Mouse (Mus musculus) stomach, postnatal 0 days (tissue): ENCODE measurements around the gene Klk11.

Experiments used
- CTCF ChIP-seq: IDR thresholded peaks from 2 replicates; pipeline ENCODE4 v1.5.1; 2016; ENCODE audit warnings: antibody characterized with exemption, low read depth, mild to moderate bottlenecking, moderate library complexity
- EP300 ChIP-seq: optimal IDR thresholded peaks from 2 replicates; pipeline ENCODE3; 2016; ENCODE audit warnings: antibody characterized with exemption

GRCm38 (mm10) chr7:43777423-43777822, 3.0 kb downstream of the Klk11 start:
- TF ChIP-seq CTCF (no peak), EP300 (no peak)
